Mouse (Mus musculus) lung, embryonic 16.5 days (tissue): ENCODE results near the gene Mrps22. TPM values are rescaled to one million over a fixed set of nuclear protein-coding genes. Genes with fewer than 3 reads are reported as not detected.

Experiments
- ATAC-seq: fragments of 200-750 bp; cut with Nextera tagmentation; 2 replicates; pipeline ENCODE4 v1.8.0; 2017; ENCODE audit warnings: low read depth, mild to moderate bottlenecking, moderate library complexity
- H3K27ac ChIP-seq: fragments of 300-500 bp; sonication (generic); 2 replicates; pipeline ENCODE4 v1.5.1; 2014; ENCODE audit warnings: mild to moderate bottlenecking, control low read depth, low read length
- H3K27me3 ChIP-seq: fragments of 300-500 bp; sonication (generic); 2 replicates; pipeline ENCODE4 v1.6.1; 2014; ENCODE audit warnings: low read depth, low read length, mixed read lengths; ENCODE audit not compliant: control insufficient read depth, insufficient read depth
- H3K36me3 ChIP-seq: fragments of 300-500 bp; sonication (generic); 2 replicates; pipeline ENCODE4 v1.6.1; 2014; ENCODE audit warnings: low read length; ENCODE audit not compliant: control insufficient read depth, insufficient read depth
- H3K4me1 ChIP-seq: fragments of 300-500 bp; sonication (generic); replicated peaks from 2 replicates; pipeline ENCODE4 v1.6.1; 2014; ENCODE audit warnings: low read length, mixed read lengths; ENCODE audit not compliant: control insufficient read depth, insufficient read depth
- H3K4me2 ChIP-seq: fragments of 300-500 bp; sonication (generic); 2 replicates; pipeline ENCODE4 v1.6.1; 2014; ENCODE audit warnings: low read depth, low read length, control low read depth
- H3K4me3 ChIP-seq: fragments of 300-500 bp; sonication (generic); 2 replicates; pipeline ENCODE4 v1.5.1; 2014; ENCODE audit warnings: mild to moderate bottlenecking, low read length, control low read depth
- H3K9ac ChIP-seq: fragments of 300-500 bp; sonication (generic); 2 replicates; pipeline ENCODE4 v1.6.1; 2014; ENCODE audit warnings: low read length, control low read depth
- H3K9me3 ChIP-seq: fragments of 300-500 bp; sonication (generic); 2 replicates; pipeline ENCODE4 v1.6.1; 2016; ENCODE audit warnings: low read length; ENCODE audit not compliant: control insufficient read depth
- WGBS: fragments of 180-500 bp; shearing (Covaris S2); extraction: QIAGEN DNeasy Blood & Tissue Kit; methylation state at CpG from one replicate; pipeline ENCODE4 v1.1.7; 2014; 5-methylcytosine and 5-hydroxymethylcytosine counted together
- polyA plus RNA-seq: library from polyadenylated mRNA; unstranded; fragments of >200 nt; fragmentation: Nextera tagmentation; extraction: Ambion mirVana; gene quantifications from 2 replicates; pipeline ENCODE4 v1.2.1, GENCODE M21; 2015

Mrps22 gene
- polyA plus RNA-seq, 1 experiment from 2014 or later = 51.5 TPM

- Histone ChIP-seq H3K9me3 (no peaks in the 10 kb centered on the region), H3K4me1 (peaks cover 7% of the 10 kb centered on the region; the same call in 1 of the 2 replicates), H3K4me3 (no peak overlapping the region; the same call in 1 of the 2 replicates), H3K4me2 (no peak overlapping the region), H3K27ac (no peak overlapping the region), H3K9ac (no peak overlapping the region), H3K36me3 (peaks cover 10% of the 10 kb centered on the region; the same call in 1 of the 2 replicates), H3K27me3 (no peaks in the 10 kb centered on the region)
- 77% methylated on average over 6 of the region's 6 CpGs for WGBS
- no peak for ATAC-seq
Observed at GRCm38 (mm10) chr9:98600094-98600493, 1.4 kb downstream of the Mrps22 start.

- Histone ChIP-seq H3K27me3 (no peaks in the 10 kb centered on the region), H3K9ac (no peak overlapping the region), H3K36me3 (peaks cover 62% of the 10 kb centered on the region), H3K4me3 (no peak overlapping the region), H3K9me3 (no peaks in the 10 kb centered on the region), H3K4me1 (no peaks in the 10 kb centered on the region), H3K4me2 (no peak overlapping the region), H3K27ac (no peak overlapping the region)
- ATAC-seq = no peak
- 75% methylated on average over 4 of the region's 4 CpGs for WGBS
Observed at GRCm38 (mm10) chr9:98583852-98584251, 17.6 kb downstream of the Mrps22 start.

- peak within 1 kb of the TSS; percentile 85 for H3K4me2 ChIP-seq
- peak within 1 kb of the TSS; percentile 87 for H3K27ac ChIP-seq
- no peaks in the 10 kb centered on the region for H3K9me3 ChIP-seq
- WGBS = under 1% methylated on average over 76 of the region's 76 CpGs
- peak within 1 kb of the TSS; percentile 97 for H3K9ac ChIP-seq
- peak; percentile 100 for ATAC-seq
- no peaks in the 10 kb centered on the region for H3K27me3 ChIP-seq
- H3K36me3 ChIP-seq = peaks cover 7% of the 10 kb centered on the region; the same call in 1 of the 2 replicates
- H3K4me1 ChIP-seq = peaks cover 12% of the 10 kb centered on the region
- peak within 1 kb of the TSS; percentile 91 for H3K4me3 ChIP-seq
Observed at GRCm38 (mm10) chr9:98563137-98564126, 38.0 kb downstream of the Mrps22 start, which contains the start of gene Copb2. Gene Copb2 (plus strand): TSS chr9:98563721.

GRCm38 (mm10) chr9:98544042-98544441, 57.4 kb downstream of the Mrps22 start:
- no peak for ATAC-seq

More at GRCm38 (mm10) chr9:98544042-98544441, 57.4 kb downstream of the Mrps22 start:
- H3K9me3 ChIP-seq = no peaks in the 10 kb centered on the region
- no peak overlapping the region for H3K4me2 ChIP-seq
- no peak overlapping the region for H3K4me3 ChIP-seq
- H3K27ac ChIP-seq = no peak overlapping the region
- no peaks in the 10 kb centered on the region for H3K4me1 ChIP-seq
- WGBS = 78% methylated on average over 3 of the region's 3 CpGs
- no peak overlapping the region for H3K9ac ChIP-seq
- no peaks in the 10 kb centered on the region for H3K27me3 ChIP-seq
- H3K36me3 ChIP-seq = no peaks in the 10 kb centered on the region

Other genes starting within 250 kb of the Mrps22 start
- gene Rbp1, start 178.7 kb downstream of the Mrps22 start, polyA plus RNA-seq = 96.5 and 102 TPM in 2 replicates
- gene Rbp2, start 115.5 kb downstream of the Mrps22 start, polyA plus RNA-seq = 1.5 and 2.2 TPM in 2 replicates
- gene Copb2, start 37.9 kb downstream of the Mrps22 start, polyA plus RNA-seq = 158 and 169 TPM in 2 replicates
- gene Prr23a1, start 240.8 kb upstream of the Mrps22 start, polyA plus RNA-seq = not detected in 2 replicates